Mouse (Mus musculus): Measurements from ENCODE around the gene Gm28891. TPM values are rescaled to one million over a fixed set of nuclear protein-coding genes. Genes with fewer than 3 reads are reported as not detected.
"Not testable (repeated sequence)": the region's sequence is repeated elsewhere in the genome, so short reads cannot be mapped to it uniquely, and the experiment has no call there.

Gm28891 gene
- not detected in 2 replicates for polyA plus RNA-seq (2015; fragmentation: Nextera tagmentation; extraction: Ambion mirVana)

DNA sequence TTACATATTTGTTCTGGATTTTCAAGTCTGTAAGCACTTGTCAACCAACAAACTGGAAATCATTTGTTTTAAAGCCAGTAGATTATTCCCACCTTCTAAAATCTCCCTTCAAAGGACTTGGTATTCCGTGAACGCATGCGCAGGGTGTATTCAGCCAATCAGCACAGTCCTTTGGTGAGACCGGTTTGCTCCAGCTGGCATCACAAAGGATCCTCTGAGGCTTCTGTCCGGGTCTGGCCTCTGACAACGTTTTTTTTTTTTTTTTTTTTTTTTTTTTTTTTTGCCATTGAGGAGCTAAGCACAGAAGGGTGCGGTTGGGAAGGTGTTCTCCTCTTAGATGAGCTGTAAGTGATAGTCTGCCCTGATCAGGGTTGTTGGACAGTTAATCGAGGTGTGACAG is at the start of gene Gm28891:
Gm28891 (plus strand) TSS at position 301 of the 400 bp plus-strand sequence.
- not testable (repeated sequence) for H3K36me3 ChIP-seq; H3K4me2 ChIP-seq; ATAC-seq (ENCODE audit: borderline replicate concordance, extremely low read depth, low FRiP score, low TSS enrichment); H3K9ac ChIP-seq; H3K27ac ChIP-seq; H3K4me1 ChIP-seq; H3K4me3 ChIP-seq; H3K27me3 ChIP-seq; H3K9me3 ChIP-seq
- no CpG with 5 or more reads among the region's 8 CpGs for WGBS

Data from lung, embryonic 15.5 days (tissue).